Mouse (Mus musculus) lung, embryonic 16.5 days (tissue): Measurements from ENCODE around the gene Ppp1r14c. TPM values are rescaled to one million over a fixed set of nuclear protein-coding genes. Genes with fewer than 3 reads are reported as not detected.

ENCODE experiments used
- ATAC-seq: fragments of 200-750 bp; cut with Nextera tagmentation; 2 replicates; pipeline ENCODE4 v1.8.0; 2017; ENCODE audit warnings: low read depth, mild to moderate bottlenecking, moderate library complexity
- H3K27ac ChIP-seq: fragments of 300-500 bp; sonication (generic); 2 replicates; pipeline ENCODE4 v1.5.1; 2014; ENCODE audit warnings: mild to moderate bottlenecking, control low read depth, low read length
- H3K27me3 ChIP-seq: fragments of 300-500 bp; sonication (generic); 2 replicates; pipeline ENCODE4 v1.6.1; 2014; ENCODE audit warnings: low read depth, low read length, mixed read lengths; ENCODE audit not compliant: control insufficient read depth, insufficient read depth
- H3K36me3 ChIP-seq: fragments of 300-500 bp; sonication (generic); 2 replicates; pipeline ENCODE4 v1.6.1; 2014; ENCODE audit warnings: low read length; ENCODE audit not compliant: control insufficient read depth, insufficient read depth
- H3K4me1 ChIP-seq: fragments of 300-500 bp; sonication (generic); replicated peaks from 2 replicates; pipeline ENCODE4 v1.6.1; 2014; ENCODE audit warnings: low read length, mixed read lengths; ENCODE audit not compliant: control insufficient read depth, insufficient read depth
- H3K4me2 ChIP-seq: fragments of 300-500 bp; sonication (generic); 2 replicates; pipeline ENCODE4 v1.6.1; 2014; ENCODE audit warnings: low read depth, low read length, control low read depth
- H3K4me3 ChIP-seq: fragments of 300-500 bp; sonication (generic); 2 replicates; pipeline ENCODE4 v1.5.1; 2014; ENCODE audit warnings: mild to moderate bottlenecking, low read length, control low read depth
- H3K9ac ChIP-seq: fragments of 300-500 bp; sonication (generic); 2 replicates; pipeline ENCODE4 v1.6.1; 2014; ENCODE audit warnings: low read length, control low read depth
- H3K9me3 ChIP-seq: fragments of 300-500 bp; sonication (generic); 2 replicates; pipeline ENCODE4 v1.6.1; 2016; ENCODE audit warnings: low read length; ENCODE audit not compliant: control insufficient read depth
- WGBS: fragments of 180-500 bp; shearing (Covaris S2); extraction: QIAGEN DNeasy Blood & Tissue Kit; methylation state at CpG from one replicate; pipeline ENCODE4 v1.1.7; 2014; 5-methylcytosine and 5-hydroxymethylcytosine counted together
- microRNA-seq: library from miRNA; unstranded; fragments of <30 nt; microRNA quantifications from one replicate; pipeline ENCODE4, GENCODE M21; 2016
- polyA plus RNA-seq: library from polyadenylated mRNA; unstranded; fragments of >200 nt; fragmentation: Nextera tagmentation; extraction: Ambion mirVana; gene quantifications from 2 replicates; pipeline ENCODE4 v1.2.1, GENCODE M21; 2015

The Ppp1r14c gene
- polyA plus RNA-seq, 1 experiment from 2014 or later = 125 TPM

DNA sequence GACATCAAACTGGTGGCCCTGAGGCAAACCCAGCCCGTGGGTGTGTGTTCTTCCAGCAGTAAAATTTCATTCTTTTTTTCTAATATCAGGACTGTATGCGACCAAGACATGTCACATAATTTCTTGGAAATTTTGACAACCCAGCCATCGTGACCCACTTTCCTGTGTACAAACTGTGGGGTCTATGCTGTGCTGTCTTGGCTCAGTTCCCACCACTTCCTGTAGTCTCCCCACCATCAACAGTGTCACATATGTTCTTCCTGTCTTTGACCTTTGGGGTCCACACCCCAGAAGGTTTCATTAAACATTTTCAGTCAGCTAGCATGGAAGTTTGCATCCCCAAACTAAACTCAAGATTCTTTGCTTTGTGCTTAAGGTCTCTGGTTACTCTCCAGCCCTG is 145.5 kb downstream of the Ppp1r14c start:
- ATAC-seq = no peak
- WGBS = 41% methylated on average over 3 of the region's 3 CpGs
- peaks cover 33% of the 10 kb centered on the region for H3K4me1 ChIP-seq

DNA sequence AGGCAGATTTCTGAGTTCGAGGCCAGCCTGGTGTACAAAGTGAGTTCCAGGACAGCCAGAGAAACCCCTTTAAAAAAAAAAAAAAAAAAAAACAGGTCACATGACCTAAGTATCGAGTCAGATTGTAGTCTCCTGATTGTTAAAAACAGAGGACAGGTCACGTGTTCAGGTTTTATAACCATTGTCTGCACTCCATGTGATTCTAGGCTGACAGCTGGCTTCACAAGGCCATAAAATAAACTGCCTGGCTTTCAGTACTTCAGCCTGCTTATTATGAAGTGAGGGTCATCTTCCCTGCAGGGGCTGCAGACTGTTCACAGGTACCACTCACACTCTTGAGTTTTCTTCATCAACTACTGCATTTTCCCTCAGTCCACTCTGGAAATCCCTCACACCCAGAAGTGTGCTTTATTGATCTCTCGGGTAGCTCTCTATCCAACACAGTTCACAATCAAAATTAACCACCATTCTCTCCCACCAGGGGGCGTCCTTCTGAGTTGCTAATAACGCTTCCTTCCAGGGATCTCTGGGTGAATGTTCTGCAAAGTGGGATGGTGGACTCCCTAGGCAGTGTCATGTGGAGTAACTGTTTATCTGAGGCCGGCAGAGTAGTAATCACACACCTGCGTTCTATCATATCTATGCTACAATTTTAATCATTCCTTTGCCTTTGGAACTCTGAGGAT is 146.9 kb downstream of the Ppp1r14c start:
- H3K4me1 ChIP-seq = peaks cover 28% of the 10 kb centered on the region
- H3K9ac ChIP-seq = no peak overlapping the region
- H3K4me2 ChIP-seq = no peak overlapping the region
- 78% methylated on average over 8 of the region's 8 CpGs for WGBS
- H3K27me3 ChIP-seq = no peaks in the 10 kb centered on the region
- H3K9me3 ChIP-seq = no peaks in the 10 kb centered on the region
- H3K4me3 ChIP-seq = no peak overlapping the region
- H3K36me3 ChIP-seq = no peaks in the 10 kb centered on the region
- H3K27ac ChIP-seq = no peak overlapping the region
- ATAC-seq = no peak

More for the DNA sequence above, 145.5 kb downstream of the Ppp1r14c start:
- Histone ChIP-seq H3K36me3 (no peaks in the 10 kb centered on the region), H3K27me3 (no peaks in the 10 kb centered on the region), H3K4me3 (no peak overlapping the region), H3K4me2 (no peak overlapping the region), H3K27ac (no peak overlapping the region; the same call in 1 of the 2 replicates), H3K9me3 (no peaks in the 10 kb centered on the region), H3K9ac (no peak overlapping the region)

GRCm38 (mm10) chr10:3513947-3514346 is 148.1 kb downstream of the Ppp1r14c start:
- no peaks in the 10 kb centered on the region for H3K27me3 ChIP-seq
- no peak overlapping the region for H3K4me3 ChIP-seq
- H3K9me3 ChIP-seq = no peaks in the 10 kb centered on the region
- H3K36me3 ChIP-seq = no peaks in the 10 kb centered on the region
- peaks cover 22% of the 10 kb centered on the region for H3K4me1 ChIP-seq
- H3K4me2 ChIP-seq = no peak overlapping the region
- no peak overlapping the region for H3K27ac ChIP-seq
- ATAC-seq = no peak
- H3K9ac ChIP-seq = no peak overlapping the region
- WGBS = 66% methylated on average over 6 of the region's 6 CpGs

Small RNAs within 50 kb of the gene (microRNA-seq; reads per million reads assigned to microRNA genes)
- not detected for gene Gm24482

Other genes with a start within 250 kb of the Ppp1r14c start
- 0.83 and 1.0 TPM in 2 replicates for gene H60c, start 98.3 kb upstream of the Ppp1r14c start, polyA plus RNA-seq
- 2.2 and 4.4 TPM in 2 replicates for gene Iyd, start 174.2 kb downstream of the Ppp1r14c start, polyA plus RNA-seq